Mouse (Mus musculus) E14TG2a.4 (cell line): ENCODE data around the gene Plscr1.

Experiments
- H3K27me3 ChIP-seq: 2 replicates; pipeline ENCODE4 v1.6.1; 2014; ENCODE audit warnings: low read length, control low read depth; ENCODE audit not compliant: insufficient read depth
- H3K36me3 ChIP-seq: 2 replicates; pipeline ENCODE4 v1.6.1; 2014; ENCODE audit warnings: low read length, control low read depth; ENCODE audit not compliant: insufficient read depth
- H3K4me1 ChIP-seq: replicated peaks from 2 replicates; pipeline ENCODE4 v1.6.1; 2014; ENCODE audit warnings: low read depth, low read length, control low read depth
- H3K4me3 ChIP-seq: replicated peaks from 2 replicates; pipeline ENCODE4 v1.5.1; 2014; ENCODE audit warnings: mild to moderate bottlenecking, low read length
- H3K9me3 ChIP-seq: 2 replicates; pipeline ENCODE4 v1.6.1; 2014; ENCODE audit warnings: low read length, control low read depth
- CTCF ChIP-seq: conservative IDR thresholded peaks from 2 replicates; pipeline ENCODE4 v1.5.1; 2014; ENCODE audit warnings: low read length
- NANOG ChIP-seq: IDR thresholded peaks from 2 replicates; pipeline ENCODE4 v1.6.1; 2014; ENCODE audit warnings: borderline replicate concordance, low read length, mixed read lengths
- POU5F1 ChIP-seq: IDR thresholded peaks from 2 replicates; pipeline ENCODE4 v1.6.1; 2014; ENCODE audit warnings: low read length, borderline replicate concordance

The Plscr1 gene

GRCm38 (mm10) chr9:92269829-92270404 is 20.4 kb downstream of the Plscr1 start:
- Histone ChIP-seq H3K4me3 (no peak overlapping the region), H3K36me3 (peaks cover 70% of the 10 kb centered on the region)
- TF ChIP-seq CTCF: no peak
- TF ChIP-seq POU5F1: no peak
- TF ChIP-seq NANOG: no peak

GRCm38 (mm10) chr9:92270927-92271326 is 21.4 kb downstream of the Plscr1 start:
- Histone ChIP-seq H3K4me3 (no peak overlapping the region), H3K27me3 (no peaks in the 10 kb centered on the region), H3K9me3 (no peaks in the 10 kb centered on the region), H3K4me1 (peaks cover 11% of the 10 kb centered on the region), H3K36me3 (peaks cover 63% of the 10 kb centered on the region)
- no peak for TF ChIP-seq CTCF
- no peak for TF ChIP-seq NANOG
- TF ChIP-seq POU5F1: no peak

More at GRCm38 (mm10) chr9:92269829-92270404, 20.4 kb downstream of the Plscr1 start:
- H3K27me3 ChIP-seq: no peaks in the 10 kb centered on the region
- peaks cover 5% of the 10 kb centered on the region; the same call in 1 of the 2 replicates for H3K4me1 ChIP-seq
- no peaks in the 10 kb centered on the region for H3K9me3 ChIP-seq

- Histone ChIP-seq H3K27me3 (no peaks in the 10 kb centered on the region), H3K9me3 (no peaks in the 10 kb centered on the region), H3K36me3 (peaks cover 46% of the 10 kb centered on the region), H3K4me1 (peaks cover 15% of the 10 kb centered on the region), H3K4me3 (no peak overlapping the region)
- TF ChIP-seq POU5F1 (no peak), NANOG (no peak)
These were observed 23.1 kb downstream of the Plscr1 start for GRCm38 (mm10) chr9:92272650-92273049.

- Histone ChIP-seq H3K9me3 (no peaks in the 10 kb centered on the region), H3K4me1 (peaks cover 15% of the 10 kb centered on the region), H3K36me3 (peaks cover 40% of the 10 kb centered on the region), H3K4me3 (no peak overlapping the region), H3K27me3 (no peaks in the 10 kb centered on the region)
- TF ChIP-seq POU5F1: no peak
- TF ChIP-seq CTCF: no peak
- no peak for TF ChIP-seq NANOG
These were observed 23.7 kb downstream of the Plscr1 start for GRCm38 (mm10) chr9:92273271-92273670.

GRCm38 (mm10) chr9:92273956-92274762 is 24.6 kb downstream of the Plscr1 start:
- Histone ChIP-seq H3K9me3 (no peaks in the 10 kb centered on the region), H3K4me3 (no peak overlapping the region), H3K4me1 (peaks cover 15% of the 10 kb centered on the region), H3K27me3 (no peaks in the 10 kb centered on the region), H3K36me3 (peaks cover 31% of the 10 kb centered on the region)
- TF ChIP-seq NANOG: no peak

GRCm38 (mm10) chr9:92275486-92276207 is 26.1 kb downstream of the Plscr1 start, which contains the start of gene Plscr2:
Gene Plscr2 (plus strand): TSS chr9:92275602.
- H3K4me3 ChIP-seq: no peak within 1 kb of the TSS
- peaks cover 13% of the 10 kb centered on the region for H3K4me1 ChIP-seq
- no peaks in the 10 kb centered on the region for H3K27me3 ChIP-seq
- no peaks in the 10 kb centered on the region for H3K9me3 ChIP-seq
- TF ChIP-seq CTCF (no peak), POU5F1 (no peak), NANOG (no peak)
- peaks cover 18% of the 10 kb centered on the region for H3K36me3 ChIP-seq

GRCm38 (mm10) chr9:92276360-92276759 is 26.8 kb downstream of the Plscr1 start:
- no peak for TF ChIP-seq NANOG
- TF ChIP-seq POU5F1: no peak
- no peak for TF ChIP-seq CTCF
- Histone ChIP-seq H3K36me3 (peaks cover 14% of the 10 kb centered on the region), H3K9me3 (no peaks in the 10 kb centered on the region), H3K4me1 (peaks cover 10% of the 10 kb centered on the region), H3K27me3 (no peaks in the 10 kb centered on the region), H3K4me3 (no peak overlapping the region)

GRCm38 (mm10) chr9:92280048-92280447 is 30.5 kb downstream of the Plscr1 start:
- no peaks in the 10 kb centered on the region for H3K9me3 ChIP-seq
- no peak overlapping the region for H3K4me3 ChIP-seq
- peaks cover 10% of the 10 kb centered on the region for H3K4me1 ChIP-seq
- TF ChIP-seq CTCF: no peak
- no peak for TF ChIP-seq NANOG
- no peak for TF ChIP-seq POU5F1
- no peaks in the 10 kb centered on the region for H3K27me3 ChIP-seq
- H3K36me3 ChIP-seq: no peaks in the 10 kb centered on the region
